Mouse (Mus musculus): Measurements from ENCODE around the gene Ncoa3. TPM values are rescaled to one million over a fixed set of nuclear protein-coding genes. Genes with fewer than 3 reads are reported as not detected.

The Ncoa3 gene
- total RNA-seq, 2 experiments from 2014 or later: 32.5 to 37.9 TPM

DNA sequence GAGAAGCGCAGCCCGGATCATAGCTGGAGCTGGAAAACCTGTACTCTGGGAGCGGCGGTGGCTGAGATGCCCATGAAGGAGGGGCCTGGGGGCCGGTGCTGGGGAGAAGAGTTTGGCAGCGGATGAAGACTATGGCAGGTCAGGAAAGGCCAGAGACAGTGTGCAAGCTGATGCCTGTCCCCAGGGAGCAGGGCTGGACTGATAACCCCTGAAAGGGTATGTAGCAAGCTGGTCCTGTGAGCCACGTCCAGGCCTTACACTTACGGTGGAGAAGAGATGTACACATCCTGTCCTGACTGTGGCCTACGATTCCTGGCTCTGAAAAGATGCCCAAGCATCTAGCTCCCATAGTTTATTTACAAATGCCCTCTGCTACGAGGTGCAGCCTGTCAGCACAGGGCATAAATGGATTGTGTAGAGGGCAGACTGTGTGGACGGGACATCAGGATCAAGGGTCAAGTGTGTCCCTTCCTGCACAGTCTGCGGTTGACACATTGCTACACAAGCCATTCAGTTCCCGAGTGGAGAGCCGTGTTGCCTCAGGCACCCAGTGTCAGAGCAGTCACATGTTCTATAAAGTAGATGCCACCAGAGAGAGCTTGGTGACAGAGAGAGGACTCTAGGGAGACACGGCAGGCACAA is 106.0 kb downstream of the Ncoa3 start:
- intact Hi-C loops (cut with DNase I): no loop called here
- TF ChIP-seq CTCF (IDR thresholded peaks at IDR 0.05): no peak
- peak overlapping the region; percentile 21; the same call in 1 of the 2 replicates for H3K27ac ChIP-seq
- H3K4me3 ChIP-seq: no peak overlapping the region
- no peak for DNase-seq (ENCODE audit: extremely low spot score in 1 of 2, low spot score in 2 of 2)

- peak overlapping the region; percentile 15; the same call in 1 of the 2 replicates for H3K27ac ChIP-seq
- TF ChIP-seq CTCF (IDR thresholded peaks at IDR 0.05): no peak
- H3K4me3 ChIP-seq: no peak overlapping the region
- intact Hi-C loops (cut with DNase I): no loop called here
- no peak for DNase-seq (ENCODE audit: extremely low spot score in 1 of 2, low spot score in 2 of 2)
Measured at GRCm38 (mm10) chr2:166100309-166101262, 108.2 kb downstream of the Ncoa3 start.

- Histone ChIP-seq H3K27ac (no peak overlapping the region), H3K4me3 (no peak overlapping the region)
- no peak for DNase-seq (ENCODE audit: extremely low spot score in 1 of 2, low spot score in 2 of 2)
- intact Hi-C loops (cut with DNase I): no loop called here
- TF ChIP-seq CTCF (IDR thresholded peaks at IDR 0.05): no peak
Measured at GRCm38 (mm10) chr2:166102893-166103292, 110.5 kb downstream of the Ncoa3 start.

DNA sequence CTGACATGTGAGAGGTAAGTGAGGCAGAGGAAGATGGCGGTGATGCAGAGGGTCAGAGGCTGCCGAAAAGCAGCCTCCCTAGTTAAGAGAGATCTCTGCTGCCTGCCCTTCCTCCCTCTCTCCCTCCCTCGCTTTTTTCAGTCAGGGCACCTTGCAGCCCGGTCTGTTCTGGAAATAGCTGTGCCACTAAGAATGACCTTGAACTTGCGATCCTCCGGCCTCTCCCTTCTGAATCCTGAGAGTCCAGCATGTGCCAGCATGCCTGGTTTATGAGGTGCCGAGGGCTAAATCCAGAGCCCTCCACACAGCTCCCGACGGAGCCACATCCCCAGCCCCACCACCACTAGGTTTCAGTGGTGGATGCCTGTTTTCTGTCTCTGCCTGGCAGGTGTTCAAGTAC is 113.5 kb downstream of the Ncoa3 start:
- intact Hi-C loops (cut with DNase I): loop anchor here (5.0 kb wide), 1 partner anchor 326 kb away; no protein-coding TSS in a partner anchor
- TF ChIP-seq CTCF (IDR thresholded peaks at IDR 0.05): no peak
- Histone ChIP-seq H3K4me3 (no peak overlapping the region), H3K27ac (peak overlapping the region; percentile 70)
- no peak for DNase-seq (ENCODE audit: extremely low spot score in 1 of 2, low spot score in 2 of 2)

DNA sequence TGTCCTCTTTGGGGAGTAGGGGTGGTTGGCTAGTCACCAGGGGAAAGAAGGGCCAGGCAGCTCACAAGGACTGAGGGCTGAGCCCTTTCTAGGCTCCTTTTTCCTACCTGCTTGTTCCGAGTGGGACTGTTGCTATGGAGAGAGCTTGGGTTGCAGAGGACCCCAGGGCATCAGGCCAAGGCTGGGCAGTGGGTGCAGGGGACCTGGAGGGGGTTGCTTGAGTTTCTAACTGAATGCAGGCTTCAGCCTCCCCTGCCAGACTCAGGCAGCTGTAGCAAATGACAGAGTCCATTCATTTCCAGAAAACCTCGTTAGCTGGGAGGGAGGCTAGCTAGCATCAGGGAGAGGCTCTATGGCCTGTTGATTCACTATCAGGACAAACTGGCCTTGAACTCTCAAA is 114.2 kb downstream of the Ncoa3 start:
- no peak overlapping the region for H3K4me3 ChIP-seq
- peak overlapping the region; percentile 70; the same call in 1 of the 2 replicates for H3K27ac ChIP-seq
- intact Hi-C loops (cut with DNase I): loop anchor here (5.0 kb wide), 1 partner anchor 326 kb away; no protein-coding TSS in a partner anchor
- no peak for DNase-seq (ENCODE audit: extremely low spot score in 1 of 2, low spot score in 2 of 2)
- no peak for TF ChIP-seq CTCF (IDR thresholded peaks at IDR 0.05)

- intact Hi-C loops (cut with DNase I): loop anchor here (2.0 to 5.0 kb wide), 3 partner anchors 45 to 457 kb away; no protein-coding TSS in a partner anchor
- DNase-seq (ENCODE audit: extremely low spot score in 1 of 2, low spot score in 2 of 2): no peak
Measured at GRCm38 (mm10) chr2:166107911-166108310, 115.5 kb downstream of the Ncoa3 start.

DNA sequence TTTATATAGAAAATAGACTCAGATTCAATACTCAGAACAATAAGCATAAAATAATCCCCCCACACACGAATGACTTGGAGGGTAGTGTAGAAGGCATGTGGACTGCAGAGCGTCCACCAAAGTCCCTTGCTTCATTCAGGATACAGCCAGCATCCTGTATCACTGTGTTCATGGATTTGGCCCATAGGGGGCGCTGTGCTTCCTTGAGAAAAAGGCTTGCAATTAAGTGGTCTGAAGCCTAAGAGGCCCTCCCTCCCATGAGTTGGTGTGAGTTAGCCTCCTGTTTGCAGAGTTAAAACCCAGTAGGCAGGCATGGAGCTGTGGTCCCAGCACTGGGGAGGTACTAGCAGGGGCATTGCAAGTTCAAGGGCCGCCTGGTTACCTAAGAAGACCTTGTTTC is 115.9 kb downstream of the Ncoa3 start:
- Histone ChIP-seq H3K4me3 (no peak overlapping the region), H3K27ac (peak overlapping the region; percentile 57)
- TF ChIP-seq CTCF (IDR thresholded peaks at IDR 0.05): peak; percentile 96
- intact Hi-C loops (cut with DNase I): loop anchor here (2.0 to 5.0 kb wide), 3 partner anchors 44 to 456 kb away; no protein-coding TSS in a partner anchor
- DNase-seq (ENCODE audit: extremely low spot score in 1 of 2, low spot score in 2 of 2): peak; percentile 80 to 85

More at GRCm38 (mm10) chr2:166107911-166108310, 115.5 kb downstream of the Ncoa3 start:
- Histone ChIP-seq H3K27ac (peak overlapping the region; percentile 57; the same call in 1 of the 2 replicates), H3K4me3 (no peak overlapping the region)
- no peak for TF ChIP-seq CTCF (IDR thresholded peaks at IDR 0.05)

DNA sequence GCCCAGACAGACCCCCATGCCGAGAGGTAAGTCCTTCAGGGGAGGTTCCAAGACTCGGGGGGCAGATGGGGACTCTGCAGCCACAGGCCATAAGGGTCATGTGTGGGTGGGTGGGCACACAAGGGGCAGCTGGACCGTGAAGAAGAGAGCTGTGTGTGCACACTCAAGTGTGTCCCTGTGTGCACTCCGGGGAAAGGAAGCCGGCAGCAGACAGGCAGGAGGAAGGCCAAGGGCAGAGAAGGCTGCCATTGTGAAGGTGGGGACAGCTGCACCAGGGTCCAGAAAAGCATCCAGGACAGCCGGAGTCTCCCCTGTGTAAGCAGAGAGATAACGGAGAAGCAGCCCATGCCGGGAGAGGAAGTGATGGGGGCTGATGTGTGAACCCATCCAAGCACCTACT is 118.3 kb downstream of the Ncoa3 start:
- DNase-seq (ENCODE audit: extremely low spot score in 1 of 2, low spot score in 2 of 2): no peak
- Histone ChIP-seq H3K27ac (no peak overlapping the region; the same call in 1 of the 2 replicates), H3K4me3 (no peak overlapping the region)
- intact Hi-C loops (cut with DNase I): no loop called here
- no peak for TF ChIP-seq CTCF (IDR thresholded peaks at IDR 0.05)

- no peak for TF ChIP-seq CTCF (IDR thresholded peaks at IDR 0.05)
- no peak for DNase-seq (ENCODE audit: extremely low spot score in 1 of 2, low spot score in 2 of 2)
Measured at GRCm38 (mm10) chr2:166111238-166111637, 118.8 kb downstream of the Ncoa3 start.

GRCm38 (mm10) chr2:166111831-166112250 is 119.4 kb downstream of the Ncoa3 start:
- Histone ChIP-seq H3K4me3 (no peak overlapping the region), H3K27ac (no peak overlapping the region)
- intact Hi-C loops (cut with DNase I): no loop called here
- no peak for DNase-seq (ENCODE audit: extremely low spot score in 1 of 2, low spot score in 2 of 2)
- no peak for TF ChIP-seq CTCF (IDR thresholded peaks at IDR 0.05)

More at GRCm38 (mm10) chr2:166111238-166111637, 118.8 kb downstream of the Ncoa3 start:
- no peak overlapping the region for H3K4me3 ChIP-seq
- intact Hi-C loops (cut with DNase I): no loop called here
- H3K27ac ChIP-seq: no peak overlapping the region

DNA sequence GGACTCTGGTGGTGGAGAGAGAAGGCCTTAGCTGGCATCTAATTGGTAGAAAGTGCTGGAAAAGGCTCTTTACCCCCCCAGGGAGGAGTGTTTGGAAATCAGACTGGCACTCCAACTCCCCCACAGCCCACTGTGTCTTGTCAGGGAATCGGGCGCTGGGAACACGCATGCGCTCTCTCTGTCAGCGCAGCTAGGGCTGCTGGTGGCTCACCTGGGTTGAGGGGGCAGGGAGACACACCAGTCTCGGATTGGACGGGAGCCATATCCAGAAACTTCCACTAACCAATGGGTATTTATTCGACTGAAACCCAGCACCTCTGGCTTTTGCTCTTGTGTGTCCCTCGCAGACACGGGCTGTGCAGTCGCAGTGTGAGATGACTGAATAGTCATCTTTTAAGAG is 120.5 kb downstream of the Ncoa3 start:
- intact Hi-C loops (cut with DNase I): no loop called here

More for the DNA sequence above, 120.5 kb downstream of the Ncoa3 start:
- Histone ChIP-seq H3K27ac (no peak overlapping the region), H3K4me3 (no peak overlapping the region)
- no peak for TF ChIP-seq CTCF (IDR thresholded peaks at IDR 0.05)
- DNase-seq (ENCODE audit: extremely low spot score in 1 of 2, low spot score in 2 of 2): no peak
